Mouse (Mus musculus) forebrain, embryonic 13.5 days (tissue): ENCODE results near the gene Glb1. TPM values are rescaled to one million over a fixed set of nuclear protein-coding genes. Genes with fewer than 3 reads are reported as not detected.

Experiments used
- ATAC-seq: fragments of 200-750 bp; cut with Nextera tagmentation; 2 replicates; pipeline ENCODE4 v1.8.0; 2017
- H3K27ac ChIP-seq: fragments of 300-500 bp; sonication (generic); 2 replicates; pipeline ENCODE4 v1.5.1; 2015; ENCODE audit warnings: inconsistent platforms, mild to moderate bottlenecking, moderate library complexity
- H3K27me3 ChIP-seq: fragments of 300-500 bp; sonication (generic); 2 replicates; pipeline ENCODE4 v1.6.1; 2015; ENCODE audit warnings: mild to moderate bottlenecking, inconsistent platforms
- H3K36me3 ChIP-seq: fragments of 300-500 bp; sonication (generic); 2 replicates; pipeline ENCODE4 v1.6.1; 2015; ENCODE audit warnings: mild to moderate bottlenecking, inconsistent platforms; ENCODE audit not compliant: poor library complexity, severe bottlenecking
- H3K4me1 ChIP-seq: fragments of 300-500 bp; sonication (generic); 2 replicates; pipeline ENCODE4 v1.6.1; 2015; ENCODE audit warnings: inconsistent platforms
- H3K4me2 ChIP-seq: fragments of 300-500 bp; sonication (generic); 2 replicates; pipeline ENCODE4 v1.6.1; 2015; ENCODE audit warnings: inconsistent platforms, mild to moderate bottlenecking, moderate library complexity
- H3K4me3 ChIP-seq: fragments of 300-500 bp; sonication (generic); 2 replicates; pipeline ENCODE4 v1.5.1; 2015; ENCODE audit warnings: mild to moderate bottlenecking, inconsistent platforms
- H3K9ac ChIP-seq: fragments of 300-500 bp; sonication (generic); 2 replicates; pipeline ENCODE4 v1.6.1; 2015; ENCODE audit warnings: mild to moderate bottlenecking, inconsistent platforms
- H3K9me3 ChIP-seq: fragments of 300-500 bp; sonication (generic); replicated peaks from 2 replicates; pipeline ENCODE4 v1.6.1; 2016; ENCODE audit warnings: inconsistent platforms
- WGBS: fragments of 180-500 bp; shearing (Covaris S2); methylation state at CpG from one replicate; pipeline ENCODE4 v1.1.7; 2015; 5-methylcytosine and 5-hydroxymethylcytosine counted together
- polyA plus RNA-seq: library from polyadenylated mRNA; unstranded; fragments of >200 nt; fragmentation: Nextera tagmentation; extraction: Ambion mirVana; gene quantifications from 2 replicates; pipeline ENCODE4 v1.2.1, GENCODE M21; 2015

Glb1 gene
- polyA plus RNA-seq, 1 experiment from 2014 or later = 17.1 TPM

- Histone ChIP-seq H3K4me2 (no peak overlapping the region), H3K27ac (no peak overlapping the region), H3K27me3 (no peaks in the 10 kb centered on the region), H3K9ac (no peak overlapping the region), H3K9me3 (no peaks in the 10 kb centered on the region), H3K4me1 (no peaks in the 10 kb centered on the region), H3K4me3 (no peak overlapping the region), H3K36me3 (no peaks in the 10 kb centered on the region)
- 87% methylated on average over 4 of the region's 4 CpGs for WGBS
- no peak for ATAC-seq
Measured at GRCm38 (mm10) chr9:114486808-114487207, 85.9 kb downstream of the Glb1 start.

GRCm38 (mm10) chr9:114487481-114488258 is 86.8 kb downstream of the Glb1 start:
- WGBS = 89% methylated on average over 23 of the region's 23 CpGs
- ATAC-seq = no peak

GRCm38 (mm10) chr9:114496469-114496868 is 95.6 kb downstream of the Glb1 start:
- no peak for ATAC-seq
- 90% methylated on average over 7 of the region's 7 CpGs for WGBS

More at GRCm38 (mm10) chr9:114487481-114488258, 86.8 kb downstream of the Glb1 start:
- Histone ChIP-seq H3K4me3 (no peak overlapping the region), H3K36me3 (no peaks in the 10 kb centered on the region), H3K9me3 (no peaks in the 10 kb centered on the region), H3K9ac (no peak overlapping the region), H3K4me2 (no peak overlapping the region), H3K27me3 (no peaks in the 10 kb centered on the region), H3K27ac (no peak overlapping the region), H3K4me1 (no peaks in the 10 kb centered on the region)

DNA sequence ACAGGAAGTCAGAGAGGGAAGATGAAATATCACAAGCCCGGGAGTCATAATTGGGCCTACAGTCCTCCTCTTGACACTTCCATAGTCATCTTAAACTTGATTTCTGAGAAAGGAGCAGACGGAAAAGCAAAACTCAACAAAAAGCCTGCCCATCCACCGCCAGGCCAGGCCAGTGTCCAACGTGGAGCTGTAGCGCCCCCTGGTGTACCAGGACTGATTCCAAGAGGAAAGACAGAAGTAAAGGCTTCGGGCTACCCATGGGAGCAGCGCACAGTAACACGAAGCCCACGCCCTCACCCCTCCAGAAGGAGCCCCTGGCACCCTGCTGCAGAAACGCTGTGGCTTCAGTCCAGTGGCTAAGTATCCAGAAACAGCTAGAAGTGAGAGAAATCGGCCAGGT is 97.3 kb downstream of the Glb1 start:
- H3K27me3 ChIP-seq = no peaks in the 10 kb centered on the region
- WGBS = 8% methylated on average over 11 of the region's 11 CpGs
- no peak; the same call in 1 of the 2 replicates for ATAC-seq
- no peak overlapping the region for H3K27ac ChIP-seq
- H3K9ac ChIP-seq = no peak overlapping the region
- H3K9me3 ChIP-seq = no peaks in the 10 kb centered on the region
- H3K4me3 ChIP-seq = no peak overlapping the region
- no peaks in the 10 kb centered on the region for H3K36me3 ChIP-seq
- H3K4me1 ChIP-seq = no peaks in the 10 kb centered on the region
- H3K4me2 ChIP-seq = peak overlapping the region; percentile 21; the same call in 1 of the 2 replicates

More at GRCm38 (mm10) chr9:114496469-114496868, 95.6 kb downstream of the Glb1 start:
- no peak overlapping the region for H3K27ac ChIP-seq
- no peaks in the 10 kb centered on the region for H3K9me3 ChIP-seq
- no peak overlapping the region for H3K9ac ChIP-seq
- no peaks in the 10 kb centered on the region for H3K36me3 ChIP-seq
- H3K4me1 ChIP-seq = no peaks in the 10 kb centered on the region
- H3K4me2 ChIP-seq = no peak overlapping the region
- H3K4me3 ChIP-seq = no peak overlapping the region
- H3K27me3 ChIP-seq = no peaks in the 10 kb centered on the region

DNA sequence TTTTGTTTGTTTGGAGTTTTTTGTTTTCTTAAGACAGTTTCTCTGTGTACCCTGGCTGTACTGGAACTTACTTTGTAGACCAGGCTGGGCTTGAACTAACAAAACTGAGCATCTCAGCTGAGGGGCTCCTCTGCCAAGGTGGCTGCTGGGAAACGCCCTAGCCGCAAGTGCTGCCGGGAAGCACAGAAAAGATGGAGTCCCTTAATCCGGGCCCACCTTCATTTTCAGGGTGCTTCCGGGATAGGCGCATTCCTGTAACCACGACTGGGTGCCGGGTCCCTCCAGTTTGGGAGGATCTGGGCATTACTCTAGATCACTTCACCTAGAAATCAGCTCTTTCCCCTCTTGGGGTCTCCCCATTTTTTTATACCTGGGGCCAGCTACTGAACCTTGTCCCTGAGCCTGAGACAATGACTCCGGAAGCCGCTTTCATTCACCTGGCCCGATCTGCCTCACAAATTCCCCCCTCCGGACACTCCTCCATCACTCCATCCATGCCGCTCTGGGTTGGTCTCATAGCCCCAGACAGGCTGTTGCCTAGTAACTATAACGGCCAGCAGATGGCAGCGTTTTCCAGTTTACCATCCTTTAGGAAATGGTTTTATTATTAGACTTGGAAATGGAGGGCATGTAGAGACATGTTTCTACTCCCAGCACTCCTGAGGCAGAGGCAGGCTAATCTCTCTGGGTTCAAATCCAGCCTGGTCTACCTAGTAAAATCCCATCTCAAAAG is 99.1 kb downstream of the Glb1 start:
- peak overlapping the region; percentile 14; the same call in 1 of the 2 replicates for H3K4me2 ChIP-seq
- no peaks in the 10 kb centered on the region for H3K36me3 ChIP-seq

GRCm38 (mm10) chr9:114501111-114501510 is 100.2 kb downstream of the Glb1 start:
- Histone ChIP-seq H3K27ac (no peak overlapping the region), H3K27me3 (no peaks in the 10 kb centered on the region), H3K4me2 (no peak overlapping the region), H3K9ac (no peak overlapping the region), H3K4me1 (no peaks in the 10 kb centered on the region), H3K4me3 (no peak overlapping the region), H3K9me3 (no peaks in the 10 kb centered on the region), H3K36me3 (no peaks in the 10 kb centered on the region)
- 91% methylated on average over 7 of the region's 7 CpGs for WGBS
- ATAC-seq = no peak

More for the DNA sequence above, 99.1 kb downstream of the Glb1 start:
- no peaks in the 10 kb centered on the region for H3K9me3 ChIP-seq
- no peak overlapping the region for H3K9ac ChIP-seq
- no peaks in the 10 kb centered on the region for H3K4me1 ChIP-seq
- ATAC-seq = 0 out of 2 replicates have a peak, but pooled peaks have one; percentile 13
- 24% methylated on average over 15 of the region's 15 CpGs for WGBS
- no peak overlapping the region for H3K4me3 ChIP-seq
- no peak overlapping the region for H3K27ac ChIP-seq
- H3K27me3 ChIP-seq = no peaks in the 10 kb centered on the region

DNA sequence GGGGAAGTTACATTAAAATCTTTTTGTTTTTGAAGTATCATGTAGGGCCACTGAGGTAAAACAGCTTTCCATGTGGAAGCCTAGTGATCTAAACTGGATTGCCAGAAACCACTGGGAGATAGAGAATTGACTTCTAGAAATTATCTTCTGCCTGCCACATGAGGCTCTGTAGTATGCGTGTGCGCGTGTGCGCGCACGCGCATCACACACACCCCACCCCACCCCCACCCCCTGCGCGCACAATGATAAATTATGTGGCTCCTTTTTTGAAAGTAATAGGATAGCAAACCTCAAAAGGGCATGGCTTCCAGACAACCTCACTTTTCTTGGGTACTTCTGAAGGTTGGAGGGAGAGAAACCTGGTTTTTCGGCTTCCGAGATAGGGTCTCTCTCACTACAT is 101.0 kb downstream of the Glb1 start:
- no peaks in the 10 kb centered on the region for H3K4me1 ChIP-seq
- 99% methylated on average over 11 of the region's 11 CpGs for WGBS
- no peaks in the 10 kb centered on the region for H3K27me3 ChIP-seq
- H3K27ac ChIP-seq = no peak overlapping the region
- H3K9ac ChIP-seq = no peak overlapping the region
- H3K36me3 ChIP-seq = no peaks in the 10 kb centered on the region
- H3K4me2 ChIP-seq = no peak overlapping the region
- no peaks in the 10 kb centered on the region for H3K9me3 ChIP-seq
- no peak overlapping the region for H3K4me3 ChIP-seq
- no peak for ATAC-seq

- no peak overlapping the region for H3K9ac ChIP-seq
- no peaks in the 10 kb centered on the region for H3K36me3 ChIP-seq
- WGBS = 73% methylated on average over 15 of the region's 15 CpGs
- no peaks in the 10 kb centered on the region for H3K4me1 ChIP-seq
- H3K9me3 ChIP-seq = no peaks in the 10 kb centered on the region
- H3K4me2 ChIP-seq = no peak overlapping the region
- no peaks in the 10 kb centered on the region for H3K27me3 ChIP-seq
- ATAC-seq = no peak
- H3K27ac ChIP-seq = no peak overlapping the region
- no peak overlapping the region for H3K4me3 ChIP-seq
Measured at GRCm38 (mm10) chr9:114502711-114503427, 102.0 kb downstream of the Glb1 start.

DNA sequence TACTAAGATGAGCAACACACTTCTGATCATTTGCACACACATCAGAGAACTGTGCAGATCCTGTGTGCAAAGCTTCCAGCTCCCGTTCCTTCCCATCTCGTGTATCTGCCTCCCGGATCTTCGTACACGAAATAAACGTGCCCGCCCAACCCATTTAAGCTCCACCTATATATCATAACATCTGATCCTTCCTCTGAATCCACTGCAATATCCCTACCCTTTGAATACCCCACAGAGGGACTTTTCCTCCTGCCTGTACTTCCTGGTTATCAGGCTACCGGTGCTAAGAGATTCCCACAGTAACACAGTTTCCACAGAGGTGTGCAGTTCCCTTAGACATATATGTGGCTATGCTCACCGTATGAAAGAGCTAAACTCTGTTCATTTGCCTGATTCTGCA is 103.9 kb downstream of the Glb1 start, which contains the start of gene Ccr4:
Gene Ccr4 (minus strand): TSS at position 101 of the 400 bp plus-strand sequence.
- WGBS = 94% methylated on average over 9 of the region's 9 CpGs
- no peak for ATAC-seq
- Histone ChIP-seq H3K27ac (no peak within 1 kb of the TSS), H3K9me3 (no peaks in the 10 kb centered on the region), H3K4me3 (no peak within 1 kb of the TSS), H3K4me1 (no peaks in the 10 kb centered on the region), H3K4me2 (no peak within 1 kb of the TSS), H3K36me3 (no peaks in the 10 kb centered on the region), H3K27me3 (no peaks in the 10 kb centered on the region), H3K9ac (no peak within 1 kb of the TSS)

GRCm38 (mm10) chr9:114506564-114506963 is 105.7 kb downstream of the Glb1 start:
- no peak overlapping the region for H3K4me3 ChIP-seq
- 89% methylated on average over 4 of the region's 4 CpGs for WGBS
- H3K4me2 ChIP-seq = no peak overlapping the region
- H3K4me1 ChIP-seq = no peaks in the 10 kb centered on the region
- H3K27ac ChIP-seq = no peak overlapping the region
- H3K27me3 ChIP-seq = no peaks in the 10 kb centered on the region
- no peaks in the 10 kb centered on the region for H3K36me3 ChIP-seq
- H3K9me3 ChIP-seq = 0 out of 2 replicates have a peak, but pooled peaks cover 4% of the 10 kb centered on the region
- ATAC-seq = no peak
- H3K9ac ChIP-seq = no peak overlapping the region

DNA sequence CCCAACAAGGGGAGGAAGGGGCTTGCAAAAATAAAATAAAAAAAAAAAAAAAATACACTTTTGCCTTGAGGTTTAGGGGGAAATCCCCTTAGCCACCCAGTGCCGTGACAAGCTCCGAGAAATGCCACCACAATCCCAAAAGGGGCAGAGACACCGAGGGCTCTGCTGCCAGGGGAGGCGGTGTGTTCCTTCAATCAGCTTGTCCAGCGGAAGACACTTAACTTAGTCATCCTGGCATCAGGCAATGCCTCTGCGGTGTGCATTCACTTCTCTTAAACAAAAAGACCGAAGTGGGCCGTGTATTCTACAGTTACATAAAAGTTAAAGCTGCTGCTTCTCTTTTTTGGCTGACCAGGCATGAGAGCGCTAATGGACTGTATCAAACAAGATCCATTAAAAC is 106.5 kb downstream of the Glb1 start:
- Histone ChIP-seq H3K36me3 (no peaks in the 10 kb centered on the region), H3K27me3 (no peaks in the 10 kb centered on the region), H3K27ac (no peak overlapping the region), H3K4me3 (no peak overlapping the region), H3K9me3 (peaks cover 4% of the 10 kb centered on the region; the same call in 1 of the 2 replicates), H3K9ac (no peak overlapping the region), H3K4me1 (no peaks in the 10 kb centered on the region), H3K4me2 (no peak overlapping the region)
- 94% methylated on average over 9 of the region's 9 CpGs for WGBS
- no peak for ATAC-seq

DNA sequence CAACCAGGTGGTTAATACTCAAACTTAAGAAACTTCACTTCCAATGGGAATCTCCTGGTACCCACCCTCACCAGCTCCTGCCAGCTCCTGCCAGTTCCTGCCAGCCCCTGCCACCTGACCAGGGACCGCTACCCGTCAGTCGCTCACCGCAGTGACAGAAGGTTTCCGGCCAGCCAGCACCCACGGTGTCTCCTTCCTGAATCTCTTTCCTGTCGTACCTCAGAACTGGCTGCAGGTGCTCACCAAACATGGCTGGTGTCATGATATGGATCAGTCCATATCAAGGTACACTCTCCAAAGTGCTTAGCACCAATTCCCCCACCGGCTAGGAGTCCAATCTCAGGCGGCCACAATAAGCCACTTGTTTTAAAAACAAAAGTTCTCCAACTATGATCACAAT is 108.9 kb downstream of the Glb1 start:
- 99% methylated on average over 9 of the region's 9 CpGs for WGBS
- no peak overlapping the region for H3K4me3 ChIP-seq
- no peaks in the 10 kb centered on the region for H3K27me3 ChIP-seq
- H3K9ac ChIP-seq = no peak overlapping the region
- H3K9me3 ChIP-seq = peaks cover 22% of the 10 kb centered on the region
- no peak overlapping the region for H3K27ac ChIP-seq
- ATAC-seq = no peak
- H3K4me2 ChIP-seq = no peak overlapping the region
- H3K36me3 ChIP-seq = peaks cover 16% of the 10 kb centered on the region
- no peaks in the 10 kb centered on the region for H3K4me1 ChIP-seq
